Mouse (Mus musculus) kidney, adult 10 weeks (tissue): ENCODE measurements around the gene Il12a. TPM values are rescaled to one million over a fixed set of nuclear protein-coding genes. Genes with fewer than 3 reads are reported as not detected.

Source experiments
- polyA plus RNA-seq: library from polyadenylated mRNA; stranded (reverse); fragments of 350-450 nt; fragmentation: Illumina TruSeq; extraction: RNeasy Lipid Tissue Mini Kit (QIAGEN cat#74804); gene quantifications from one replicate; pipeline ENCODE4 v1.2.3, GENCODE M21; 2014; ENCODE audit warnings: low read depth, low replicate concordance

Gene Il12a
- not detected for polyA plus RNA-seq

GRCm38 (mm10) chr3:68690344-68690743 is at the start of gene Il12a:
Gene Il12a (plus strand): TSS chr3:68690644.

Other genes with a start within 250 kb of the Il12a start
- 5.5 TPM for gene 1110032F04Rik, start 178.9 kb downstream of the Il12a start, polyA plus RNA-seq